Mouse (Mus musculus) CH12F3 (cell line): ENCODE data around the gene Klhl32.
"Not testable (repeated sequence)": the region's sequence is repeated elsewhere in the genome, so short reads cannot be mapped to it uniquely, and the experiment has no call there.

ENCODE experiments used
- in situ Hi-C: fragments of 300-500 bp; cut with MboI; formaldehyde crosslinking; loops from 2 replicates; pipeline ENCODE4 v1.14.3; 2020; ENCODE audit warnings: low sequenced_read_pairs

The Klhl32 gene

DNA sequence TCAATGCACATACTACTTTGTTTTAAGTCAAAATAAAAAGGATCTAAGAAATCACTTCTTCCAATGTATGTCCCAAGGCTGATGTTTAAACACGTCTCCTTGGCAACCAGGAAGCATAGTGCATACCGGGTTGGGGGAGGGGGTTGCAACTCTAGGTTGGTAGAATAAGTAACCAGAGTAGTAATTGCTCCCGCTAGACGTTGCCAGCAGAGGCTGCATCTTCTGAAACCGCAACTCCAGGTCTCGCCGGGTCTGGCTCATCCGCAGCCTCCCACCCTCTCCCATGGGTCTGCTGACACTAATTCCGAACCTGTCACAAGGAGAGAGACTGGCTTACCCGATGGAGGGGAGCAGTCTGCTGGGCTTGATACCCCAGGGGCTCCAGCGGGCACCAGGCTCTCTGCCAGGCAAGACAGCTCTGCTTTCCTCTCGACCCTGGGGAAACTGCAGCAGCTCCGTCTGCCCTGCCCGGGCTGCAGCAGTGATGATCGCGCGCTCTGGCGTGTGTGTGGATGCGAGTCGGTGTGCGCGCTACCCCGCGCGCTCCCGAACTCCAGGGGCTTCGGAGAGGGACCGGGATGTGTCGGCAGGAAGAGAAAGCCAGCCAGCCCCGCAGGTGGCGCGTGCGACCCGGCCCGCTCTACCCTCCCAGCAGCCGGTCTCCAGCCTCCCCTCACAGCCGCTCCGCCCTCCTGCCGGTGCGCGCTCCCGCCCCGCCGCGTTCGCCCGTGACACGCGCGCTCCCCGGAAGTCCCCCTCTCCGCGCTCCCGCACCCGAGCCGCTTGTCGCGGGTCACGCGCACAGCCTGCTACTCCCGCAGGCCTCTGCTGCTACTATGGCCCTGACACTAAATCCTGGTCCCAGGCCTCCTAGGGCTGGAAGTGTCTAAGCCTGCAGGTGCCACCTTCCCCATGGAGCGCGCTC is at the start of gene Klhl32:
TSS of gene Klhl32 (minus strand) at position 724 of the 925 bp plus-strand sequence.
- in situ Hi-C loops: no loop called here

- in situ Hi-C loops: no loop called here
Observed at GRCm38 (mm10) chr4:24899146-24899545, 48.2 kb upstream of the Klhl32 start.

- in situ Hi-C loops: no loop called here
Observed at GRCm38 (mm10) chr4:24898636-24899035, 47.7 kb upstream of the Klhl32 start.

GRCm38 (mm10) chr4:24897851-24898515 is 47.1 kb upstream of the Klhl32 start, which contains the start of gene Ndufaf4:
TSS of gene Ndufaf4 (plus strand) at chr4:24898083.
- in situ Hi-C loops: no loop called here

GRCm38 (mm10) chr4:24897351-24897750 is 46.4 kb upstream of the Klhl32 start:
- in situ Hi-C loops: no loop called here

DNA sequence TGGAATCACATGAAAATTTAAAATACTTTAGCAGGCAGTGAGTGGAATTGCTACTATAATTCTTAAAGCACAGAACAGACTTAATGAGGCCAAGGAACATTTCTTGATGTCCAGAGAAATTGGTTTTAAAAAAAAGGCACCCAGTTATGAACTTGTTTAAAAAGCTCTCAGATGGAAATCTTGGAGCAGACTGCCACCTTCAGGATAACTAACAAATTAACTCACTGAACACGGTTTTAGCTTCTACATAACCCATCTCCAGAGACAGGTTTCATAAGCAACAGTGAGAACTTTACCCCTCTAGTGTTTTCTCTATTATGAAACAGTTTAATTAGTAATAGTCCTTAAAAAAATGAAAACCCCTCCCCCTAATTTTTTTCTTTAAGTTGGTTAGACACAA is 45.9 kb upstream of the Klhl32 start:
- in situ Hi-C loops: no loop called here

- in situ Hi-C loops: no loop called here
Observed at GRCm38 (mm10) chr4:24894625-24895024, 43.7 kb upstream of the Klhl32 start.

DNA sequence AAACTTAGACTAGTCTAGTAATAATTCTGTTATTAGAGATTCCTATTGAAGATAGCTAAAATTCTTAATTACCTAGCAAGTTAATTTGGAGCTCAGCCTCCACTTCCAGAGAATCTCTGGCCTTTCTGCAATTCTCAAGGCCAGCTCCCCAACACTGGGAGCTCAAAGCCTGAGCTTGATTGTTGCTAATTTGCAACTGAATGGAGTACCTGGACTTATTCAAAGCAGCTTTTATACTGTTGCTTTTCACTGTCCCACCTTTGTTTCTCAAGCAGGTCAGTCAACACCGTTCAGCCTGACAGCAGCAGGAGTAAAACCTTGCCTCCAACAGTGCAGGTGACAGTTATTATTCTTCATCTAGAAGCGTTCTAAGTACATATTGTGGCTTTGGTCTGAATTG is 41.4 kb upstream of the Klhl32 start:
- in situ Hi-C loops: not testable (repeated sequence)

DNA sequence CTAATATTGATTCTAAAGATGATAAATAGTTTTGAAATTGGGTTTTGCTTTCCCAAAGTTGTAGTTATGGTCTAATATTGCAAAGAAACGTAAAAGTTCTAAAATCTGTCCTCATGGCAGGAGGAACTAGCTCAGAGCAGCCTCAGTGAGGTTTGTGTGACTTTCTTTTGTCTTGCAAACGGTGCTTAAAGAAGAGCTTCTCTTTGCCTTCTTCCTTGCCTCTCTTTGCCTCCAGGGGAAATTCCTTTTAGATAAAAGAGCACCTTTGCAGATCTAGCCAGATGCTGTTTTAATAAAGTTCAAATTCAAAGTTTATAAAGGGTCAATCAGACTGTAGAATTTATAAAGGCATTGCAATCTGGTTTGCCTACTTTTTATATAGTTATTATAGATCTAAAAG is 38.5 kb upstream of the Klhl32 start:
- in situ Hi-C loops: loop anchor here (10.0 kb wide), 1 partner anchor 175 kb away; no protein-coding TSS in a partner anchor

DNA sequence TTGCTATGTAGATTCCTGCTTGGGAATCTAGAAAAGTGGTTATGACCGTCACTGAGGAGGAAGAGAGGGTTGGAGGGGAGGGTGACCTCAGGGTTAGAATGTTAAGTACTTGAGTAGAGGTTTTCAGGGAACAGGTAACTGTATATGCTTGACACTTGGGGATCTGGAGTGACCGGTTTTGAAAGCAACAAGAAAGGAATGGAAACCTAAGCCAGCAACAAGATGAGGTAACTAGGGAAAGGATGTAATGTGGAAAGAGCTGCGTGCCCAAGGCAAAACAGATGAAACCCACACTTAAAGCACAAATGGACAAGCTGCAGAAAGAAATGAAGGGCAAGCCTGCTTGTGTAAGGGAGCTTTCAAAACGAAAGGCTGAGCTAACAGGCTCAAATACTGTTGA is 18.3 kb upstream of the Klhl32 start:
- in situ Hi-C loops: no loop called here

DNA sequence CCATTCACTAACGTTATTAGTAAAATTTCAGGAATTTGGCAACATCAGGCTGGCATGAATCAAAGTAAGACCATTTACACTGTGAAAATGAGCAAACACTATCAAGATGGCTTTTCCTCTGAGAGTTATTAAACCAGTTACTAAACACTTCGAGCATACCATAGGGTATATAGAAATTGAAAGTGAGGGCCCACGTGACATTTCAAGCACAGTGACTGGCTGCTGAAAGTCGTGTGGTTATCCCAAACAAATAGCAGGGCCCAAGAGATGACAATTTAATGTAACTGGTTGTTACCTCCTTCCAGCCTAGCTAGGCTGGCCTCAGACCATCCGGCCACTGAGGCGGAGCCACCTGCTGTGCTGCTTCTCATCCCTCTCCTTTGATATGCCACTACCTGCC is 14.8 kb upstream of the Klhl32 start:
- in situ Hi-C loops: no loop called here

DNA sequence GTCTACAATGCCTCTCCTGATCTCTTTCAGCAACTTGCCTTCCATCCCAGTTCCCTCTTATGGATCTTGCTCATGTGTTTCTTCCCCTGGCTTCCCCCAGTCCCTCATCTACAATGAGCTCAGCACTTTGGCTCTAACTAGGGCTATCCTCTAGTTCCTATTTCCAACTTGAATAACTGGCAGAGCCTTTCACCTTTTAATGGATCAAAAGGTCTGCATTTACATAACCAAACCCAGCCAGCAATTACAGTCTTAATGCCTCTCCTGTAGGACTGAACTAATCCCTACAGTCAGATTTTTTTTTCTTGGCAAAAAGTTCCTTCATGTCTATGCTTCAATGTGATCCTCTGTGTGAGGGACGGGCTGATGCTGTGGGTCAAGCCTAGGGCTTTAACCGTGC is 3.5 kb downstream of the Klhl32 start:
- in situ Hi-C loops: no loop called here

- in situ Hi-C loops: no loop called here
Observed at GRCm38 (mm10) chr4:24845546-24845945, 5.4 kb downstream of the Klhl32 start.

DNA sequence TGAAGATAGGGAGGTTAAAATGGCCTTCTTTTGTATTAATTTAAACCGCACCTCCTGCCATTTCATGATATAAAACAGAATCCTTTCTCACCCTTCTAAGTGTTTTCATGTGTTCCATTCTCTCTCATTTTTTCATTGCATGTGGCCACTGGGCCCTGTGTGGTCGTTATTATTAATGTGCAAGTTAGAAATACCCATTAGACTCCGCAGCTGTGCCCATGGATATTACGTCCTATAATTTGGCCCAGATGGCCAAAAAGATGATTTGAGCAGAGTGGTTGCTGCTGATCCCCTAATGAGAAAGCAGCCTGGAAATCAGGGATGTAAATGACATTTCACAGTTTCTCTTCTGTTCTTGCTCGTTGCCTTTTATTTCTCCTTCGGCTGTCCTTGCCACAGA is 12.4 kb downstream of the Klhl32 start:
- in situ Hi-C loops: no loop called here

GRCm38 (mm10) chr4:24835555-24835954 is 15.4 kb downstream of the Klhl32 start:
- in situ Hi-C loops: no loop called here

DNA sequence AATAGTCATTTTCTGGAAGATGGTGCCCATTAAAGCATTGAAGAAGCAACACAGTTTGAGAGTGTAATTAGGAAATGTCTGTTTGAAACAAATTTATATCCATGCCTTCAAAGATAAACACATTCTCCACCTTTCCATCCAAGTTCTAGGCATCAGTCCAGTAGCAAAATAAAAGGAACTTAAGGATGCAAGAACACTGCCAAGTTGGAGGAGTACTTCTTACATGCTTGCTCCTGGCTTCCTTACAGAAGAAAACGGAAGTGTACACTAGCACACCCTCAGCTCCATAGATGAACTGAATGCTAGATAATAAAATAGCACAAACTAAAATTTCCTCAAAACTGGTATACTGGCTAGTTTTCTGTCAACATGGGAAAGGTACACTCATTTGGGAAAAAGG is 42.6 kb downstream of the Klhl32 start:
- in situ Hi-C loops: no loop called here

GRCm38 (mm10) chr4:24801881-24802280 is 49.0 kb downstream of the Klhl32 start:
- in situ Hi-C loops: no loop called here

DNA sequence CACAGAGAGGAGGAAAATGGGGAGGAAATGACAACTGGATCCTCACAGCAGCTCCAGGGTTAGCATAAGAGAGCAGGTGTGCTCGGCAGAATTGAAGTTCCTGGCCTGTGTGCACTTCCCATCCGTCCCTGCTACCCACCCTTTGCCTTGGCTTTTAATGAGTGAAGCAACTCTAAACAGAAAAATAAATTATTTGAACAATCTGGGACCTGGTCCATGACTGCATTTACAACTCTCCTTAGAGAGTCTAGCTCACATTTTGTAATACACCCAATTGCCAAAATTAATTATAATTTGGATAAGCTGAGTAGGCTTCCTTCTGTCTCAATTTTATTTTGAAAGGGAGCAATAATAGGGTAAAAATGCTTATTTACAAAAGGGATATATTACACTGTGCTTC is 49.6 kb downstream of the Klhl32 start:
- in situ Hi-C loops: no loop called here

GRCm38 (mm10) chr4:24800345-24800936 is 50.5 kb downstream of the Klhl32 start:
- in situ Hi-C loops: no loop called here

DNA sequence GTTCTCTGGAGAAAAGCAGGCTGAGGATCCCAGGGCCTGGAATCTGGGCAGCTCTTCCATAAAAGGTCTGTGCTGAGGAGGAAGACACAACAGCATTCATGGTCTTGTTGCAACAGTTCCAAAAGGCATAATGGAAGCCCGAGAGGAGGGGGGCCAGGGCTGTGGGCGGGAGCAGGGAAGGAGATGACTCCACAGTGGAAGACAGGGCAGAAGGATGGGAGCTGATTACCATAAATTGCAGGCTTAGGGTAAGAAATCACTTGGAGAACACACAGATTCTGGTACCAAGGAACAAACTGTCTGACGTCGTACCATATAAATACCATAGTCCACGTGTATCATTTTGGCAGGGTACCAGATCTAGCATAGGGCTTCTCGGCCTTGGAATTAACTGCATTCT is 51.9 kb downstream of the Klhl32 start:
- in situ Hi-C loops: no loop called here

DNA sequence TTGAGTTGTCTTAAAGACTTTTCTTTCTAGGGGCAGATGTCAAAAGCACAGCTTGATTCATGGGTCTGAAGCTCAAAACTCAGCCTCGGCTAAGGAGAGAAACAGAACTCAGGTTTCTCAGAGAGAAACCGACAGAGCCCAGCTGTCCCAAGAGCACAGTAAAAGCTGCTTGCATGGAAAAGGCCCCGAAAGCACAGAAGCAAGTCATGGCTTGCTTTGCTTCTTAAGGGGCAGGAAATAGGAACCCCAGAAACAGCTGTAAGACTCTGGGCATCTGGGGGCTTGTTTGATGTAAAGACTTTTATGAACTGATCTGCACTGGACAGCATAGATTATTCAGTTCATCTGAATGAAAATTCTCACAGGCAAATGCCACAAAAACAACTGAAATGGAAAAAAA is 53.1 kb downstream of the Klhl32 start:
- in situ Hi-C loops: no loop called here

- in situ Hi-C loops: no loop called here
Observed at GRCm38 (mm10) chr4:24797280-24797679, 53.6 kb downstream of the Klhl32 start.
